Comparison of ENCODE assay signal across 8 mouse cellular contexts in the genomic region with DNA sequence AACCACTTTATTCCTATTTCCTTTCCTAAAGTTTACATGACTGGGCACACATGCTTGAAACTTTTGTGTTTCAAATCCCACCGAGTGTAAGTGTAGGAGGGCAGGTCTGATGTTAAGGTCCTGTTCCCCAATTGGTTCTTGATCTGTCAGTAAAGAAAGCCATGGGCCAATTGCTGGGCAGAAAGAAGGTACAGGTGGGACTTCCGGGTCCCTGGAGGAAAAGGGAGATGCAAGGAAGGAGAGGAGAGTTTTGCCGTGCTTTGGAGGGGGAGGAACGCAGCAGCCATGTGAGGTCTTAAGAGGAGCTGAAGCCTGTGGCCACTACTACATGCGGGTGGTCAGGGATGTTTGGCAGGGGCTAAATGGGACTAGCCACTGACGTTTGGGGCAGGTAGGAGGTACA. TPM values are rescaled to one million over a fixed set of nuclear protein-coding genes. Genes with fewer than 3 reads are reported as not detected.
DNase-seq lines count a peak whose midpoint lies in the region; ATAC-seq and TF ChIP-seq lines count a peak whose summit lies in the region.

No protein-coding gene starts in this region.

- intact Hi-C loops in gastrocnemius, postnatal 36 days (cut with DNase I): no loop called here

- no peak for TF ChIP-seq CTCF in kidney, adult 2 months (conservative IDR thresholded peaks at IDR 0.05; ENCODE audit: insufficient read depth, insufficient read length, low read depth, low read length)

- no peak for TF ChIP-seq POLR2A in kidney, adult 2 months (IDR thresholded peaks at IDR 0.05; ENCODE audit: low read depth, low read length)

- DNase-seq in kidney, adult 2 months: no peak
- no peak for DNase-seq in kidney, adult 9 months
- peak; percentile 43 for DNase-seq in ES-CJ7 (ENCODE audit: low read depth, low spot score)
- no peak for DNase-seq in frontal cortex, postnatal 14 days (ENCODE audit: low spot score in 2 of 2)
- no peak for DNase-seq in right cerebral cortex, postnatal 4 days
- no peak for DNase-seq in gastrocnemius, postnatal 36 days

- no peaks in the 10 kb centered on the region for H3K27me3 ChIP-seq in kidney, adult 2 months (replicated peaks; ENCODE audit: control insufficient read depth, insufficient read depth, low read length)
- no peaks in the 10 kb centered on the region for H3K27me3 ChIP-seq in forebrain, embryonic 15.5 days

- H3K9ac ChIP-seq in forebrain, embryonic 15.5 days (replicated peaks): no peak overlapping the region

- H3K27ac ChIP-seq in kidney, adult 2 months (ENCODE audit: insufficient read depth, low read depth, low read length): no peak overlapping the region
- H3K27ac ChIP-seq in forebrain, embryonic 15.5 days (replicated peaks): no peak overlapping the region

- 54% methylated on average over 6 of the region's 6 CpGs for WGBS in kidney, adult 2 months
- WGBS in forebrain, embryonic 15.5 days: 50% methylated on average over 6 of the region's 6 CpGs

- peak overlapping the region; percentile 31; the same call in 1 of the 2 replicates for H3K4me3 ChIP-seq in kidney, adult 2 months (ENCODE audit: insufficient read depth, low read depth, low read length)
- peak overlapping the region; percentile 16; the same call in 1 of the 2 replicates for H3K4me3 ChIP-seq in forebrain, embryonic 15.5 days

- peaks cover 3% of the 10 kb centered on the region; the same call in 1 of the 2 replicates for H3K4me1 ChIP-seq in kidney, adult 2 months (ENCODE audit: control insufficient read depth, insufficient read depth, low read length)
- H3K4me1 ChIP-seq in forebrain, embryonic 15.5 days: peaks cover 2% of the 10 kb centered on the region

- H3K9me3 ChIP-seq in forebrain, embryonic 15.5 days: no peaks in the 10 kb centered on the region

- ATAC-seq in forebrain, embryonic 15.5 days (replicated peaks): no peak
- ATAC-seq in megakaryocyte progenitor cell, adult 5-6 weeks (replicated peaks; ENCODE audit: poor library complexity): peak; percentile 85

- no peaks in the 10 kb centered on the region for H3K36me3 ChIP-seq in kidney, adult 2 months (ENCODE audit: control insufficient read depth, insufficient read depth, low read length)
- H3K36me3 ChIP-seq in forebrain, embryonic 15.5 days: no peaks in the 10 kb centered on the region

- H3K4me2 ChIP-seq in forebrain, embryonic 15.5 days (replicated peaks): 0 out of 2 replicates have a peak overlapping the region, but pooled peaks have one; percentile 13

RNA-seq across cellular contexts. Expression of a gene that starts 35.7 kb away (rescaled TPM):
- polyA plus RNA-seq in kidney, adult 2 months (2012; rRNA removed): 58.4 and 58.5 TPM in 2 replicates
- polyA plus RNA-seq in forebrain, embryonic 15.5 days (2015; fragmentation: Nextera tagmentation; extraction: Ambion mirVana): 0.13 and 0.19 TPM in 2 replicates
- total RNA-seq in megakaryocyte progenitor cell, adult 5-6 weeks (2015): 0.07 and 0.68 TPM in 2 replicates
- 0.24 and 0.33 TPM in 2 replicates for total RNA-seq in megakaryocyte progenitor cell, adult 5-6 weeks (2017)
- total RNA-seq in gastrocnemius, postnatal 36 days (2021): not detected

RNA-seq across cellular contexts. Expression of a gene that starts 48.6 kb away (rescaled TPM):
- polyA plus RNA-seq in kidney, adult 2 months (2012; rRNA removed): 11.4 and 13.3 TPM in 2 replicates
- polyA plus RNA-seq in forebrain, embryonic 15.5 days (2015; fragmentation: Nextera tagmentation; extraction: Ambion mirVana): 6.4 and 8.2 TPM in 2 replicates
- 0.91 and 0.93 TPM in 2 replicates for total RNA-seq in megakaryocyte progenitor cell, adult 5-6 weeks (2015)
- total RNA-seq in megakaryocyte progenitor cell, adult 5-6 weeks (2017): 0.54 and 0.88 TPM in 2 replicates
- 1 to 10 TPM; 1.6 to 1.9 TPM for total RNA-seq in gastrocnemius, postnatal 36 days (2021)
